Mouse (Mus musculus) brain, embryonic 14.5 days (tissue): ENCODE measurements at regions not wholly inside any gene's neighbourhood (a gene's known extent, or its start where the extent isn't known, plus 50 kb on each side); places are given as distances from the start of the nearest gene placed in this dataset.

Experiments
- CTCF ChIP-seq: fragments of 200-500 bp; IDR thresholded peaks from 2 replicates; pipeline ENCODE4 v1.5.1; 2012; ENCODE audit warnings: inconsistent platforms, mild to moderate bottlenecking, moderate library complexity, borderline replicate concordance; ENCODE audit not compliant: insufficient read depth, insufficient read length; ENCODE audit errors: extremely low read depth
- POLR2A ChIP-seq: fragments of 200-500 bp; IDR thresholded peaks from 2 replicates; pipeline ENCODE4 v1.6.1; 2012; ENCODE audit warnings: mild to moderate bottlenecking, inconsistent platforms, borderline replicate concordance; ENCODE audit not compliant: poor library complexity, insufficient read depth, insufficient read length, severe bottlenecking; ENCODE audit errors: extremely low read depth

- TF ChIP-seq CTCF (no peak), POLR2A (no peak)
Observed at GRCm38 (mm10) chr11:31732342-31732741, 60.7 kb upstream of the Bod1 start.
